16 mouse cellular contexts compared by ENCODE assay signal in the genomic region with DNA sequence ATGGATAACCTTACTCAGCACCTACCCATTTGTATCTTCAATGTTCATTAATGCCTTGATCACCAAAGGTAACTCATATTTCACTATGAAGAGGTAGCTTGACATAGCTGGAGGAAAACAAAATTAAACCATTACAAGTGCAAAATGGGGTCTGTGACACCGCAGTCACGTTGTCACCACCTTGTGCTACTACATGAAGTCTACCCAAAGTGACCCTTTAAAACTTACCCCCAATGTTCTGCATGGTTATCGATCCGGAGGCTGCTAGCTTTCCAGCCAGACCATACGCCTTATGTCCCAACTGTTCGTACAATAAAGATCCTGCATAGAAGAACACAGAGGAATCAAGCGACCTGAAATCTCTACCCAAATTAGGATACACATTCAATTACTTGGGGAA. TPM values are rescaled to one million over a fixed set of nuclear protein-coding genes. Genes with fewer than 3 reads are reported as not detected.
DNase-seq lines count a peak whose midpoint lies in the region; ATAC-seq lines count a peak whose summit lies in the region.
"Had no signal": no experiment of that assay in that cellular context is flagged by ENCODE, and none has a peak within 500 bp of the region (broad histone marks: within the 10 kb centered on the region; RNA-seq: fewer than 3 reads in every experiment).

No protein-coding gene starts in this region.

- peak overlapping the region; percentile 85 for H3K4me2 ChIP-seq in heart, embryonic 13.5 days
- H3K4me2 ChIP-seq in kidney, embryonic 16.5 days (replicated peaks; ENCODE audit: low read depth, low read length) = no peak overlapping the region
- H3K4me2 ChIP-seq in neural tube, embryonic 13.5 days = peak overlapping the region; percentile 75; the same call in 1 of the 2 replicates
- peak overlapping the region; percentile 79; the same call in 1 of the 2 replicates for H3K4me2 ChIP-seq in stomach, embryonic 16.5 days (ENCODE audit: low read depth, low read length)

- ATAC-seq in heart, embryonic 13.5 days (ENCODE audit: extremely low read depth, insufficient number of reproducible peaks, low FRiP score, low TSS enrichment) = no peak
- no peak for ATAC-seq in kidney, embryonic 16.5 days (ENCODE audit: low FRiP score, low TSS enrichment)
- no peak for ATAC-seq in neural tube, embryonic 13.5 days (ENCODE audit: low read depth)
- ATAC-seq in stomach, embryonic 16.5 days (ENCODE audit: insufficient read depth, low FRiP score) = no peak
- ATAC-seq: CD4-positive, CD25-positive, alpha-beta regulatory T cell, adult 4 months; forebrain, embryonic 16.5 days; inflammation-experienced regulatory T-cells, adult 6 months had no signal

- no peaks in the 10 kb centered on the region for H3K27me3 ChIP-seq in heart, embryonic 13.5 days (replicated peaks)
- no peaks in the 10 kb centered on the region for H3K27me3 ChIP-seq in kidney, embryonic 16.5 days (ENCODE audit: insufficient read depth, low read length)
- no peaks in the 10 kb centered on the region for H3K27me3 ChIP-seq in neural tube, embryonic 13.5 days
- H3K27me3 ChIP-seq in stomach, embryonic 16.5 days (ENCODE audit: control insufficient read depth, insufficient read depth, low read length) = no peaks in the 10 kb centered on the region
- H3K27me3 ChIP-seq: embryonic facial prominence, embryonic 12.5 days; neural tube, embryonic 12.5 days had no signal

- 89% methylated on average over 7 of the region's 7 CpGs for WGBS in heart, embryonic 13.5 days
- WGBS in kidney, embryonic 16.5 days = 91% methylated on average over 7 of the region's 7 CpGs
- 92% methylated on average over 7 of the region's 7 CpGs for WGBS in neural tube, embryonic 13.5 days
- 86% methylated on average over 7 of the region's 7 CpGs for WGBS in stomach, embryonic 16.5 days

- peaks cover 86% of the 10 kb centered on the region for H3K36me3 ChIP-seq in heart, embryonic 13.5 days
- H3K36me3 ChIP-seq in kidney, embryonic 16.5 days (ENCODE audit: insufficient read depth, low read length) = peaks cover 81% of the 10 kb centered on the region
- peaks cover 78% of the 10 kb centered on the region for H3K36me3 ChIP-seq in neural tube, embryonic 13.5 days
- H3K36me3 ChIP-seq in stomach, embryonic 16.5 days (ENCODE audit: control insufficient read depth, insufficient read depth, low read length) = peaks cover 55% of the 10 kb centered on the region

- peaks cover 68% of the 10 kb centered on the region for H3K4me1 ChIP-seq in heart, embryonic 13.5 days
- H3K4me1 ChIP-seq in kidney, embryonic 16.5 days (ENCODE audit: insufficient read depth, low read length) = peaks cover 28% of the 10 kb centered on the region
- peaks cover 54% of the 10 kb centered on the region for H3K4me1 ChIP-seq in neural tube, embryonic 13.5 days (replicated peaks)
- H3K4me1 ChIP-seq in stomach, embryonic 16.5 days (ENCODE audit: control insufficient read depth, insufficient read depth, low read length) = peaks cover 17% of the 10 kb centered on the region

- H3K9me3 ChIP-seq in heart, embryonic 13.5 days = no peaks in the 10 kb centered on the region
- no peaks in the 10 kb centered on the region for H3K9me3 ChIP-seq in kidney, embryonic 16.5 days (ENCODE audit: low read length)
- no peaks in the 10 kb centered on the region for H3K9me3 ChIP-seq in neural tube, embryonic 13.5 days
- H3K9me3 ChIP-seq in stomach, embryonic 16.5 days (replicated peaks; ENCODE audit: control insufficient read depth, low read length) = no peaks in the 10 kb centered on the region
- H3K9me3 ChIP-seq: embryonic facial prominence, embryonic 12.5 days; midbrain, embryonic 10.5 days; neural tube, embryonic 12.5 days had no signal

- peak overlapping the region; percentile 100 for H3K27ac ChIP-seq in heart, embryonic 13.5 days (replicated peaks)
- no peak overlapping the region for H3K27ac ChIP-seq in kidney, embryonic 16.5 days (ENCODE audit: low read length)
- H3K27ac ChIP-seq in neural tube, embryonic 13.5 days (replicated peaks) = no peak overlapping the region
- H3K27ac ChIP-seq in stomach, embryonic 16.5 days (ENCODE audit: low read length) = no peak overlapping the region
- H3K27ac ChIP-seq: embryonic facial prominence, embryonic 12.5 days; midbrain, embryonic 10.5 days; neural tube, embryonic 12.5 days had no signal

- peak overlapping the region; percentile 94 for H3K4me3 ChIP-seq in heart, embryonic 13.5 days
- H3K4me3 ChIP-seq in kidney, embryonic 16.5 days (ENCODE audit: low read length) = 0 out of 2 replicates have a peak overlapping the region, but pooled peaks have one; percentile 10
- peak overlapping the region; percentile 84; the same call in 1 of the 2 replicates for H3K4me3 ChIP-seq in neural tube, embryonic 13.5 days
- H3K4me3 ChIP-seq in stomach, embryonic 16.5 days (replicated peaks; ENCODE audit: low read length) = no peak overlapping the region
- H3K4me3 ChIP-seq: midbrain, embryonic 10.5 days; neural tube, embryonic 12.5 days had no signal

- peak overlapping the region; percentile 100 for H3K9ac ChIP-seq in heart, embryonic 13.5 days
- no peak overlapping the region for H3K9ac ChIP-seq in kidney, embryonic 16.5 days (replicated peaks; ENCODE audit: low read length)
- H3K9ac ChIP-seq in neural tube, embryonic 13.5 days = no peak overlapping the region
- H3K9ac ChIP-seq in stomach, embryonic 16.5 days (ENCODE audit: low read length) = no peak overlapping the region
- H3K9ac ChIP-seq: embryonic facial prominence, embryonic 12.5 days; neural tube, embryonic 12.5 days had no signal

- no peak for DNase-seq in heart, adult 8-10 months (ENCODE audit: low spot score)
- no peak for DNase-seq in kidney, postnatal 14 days
- DNase-seq in neural tube, embryonic 10.5 days (ENCODE audit: extremely low spot score, low spot score) = no peak
- DNase-seq: gastrocnemius, postnatal 25 days; lung, adult 18-20 months; thymus, postnatal 36 days had no signal

RNA-seq across cellular contexts. Expression of gene Slc38a2, which starts 4.5 kb away (rescaled TPM):
- 115 and 119 TPM in 2 replicates for polyA plus RNA-seq in heart, embryonic 13.5 days (2015; fragmentation: Nextera tagmentation; extraction: Ambion mirVana)
- 100 to 1,000 TPM in 2 of 4 experiments, 10 to 100 TPM in 2; 90.5 to 215 (median 150) TPM for total RNA-seq in heart, adult 8-10 months (2022)
- 140 and 150 TPM in 2 replicates for polyA plus RNA-seq in kidney, embryonic 16.5 days (2015; fragmentation: Nextera tagmentation; extraction: Ambion mirVana)
- polyA plus RNA-seq in neural tube, embryonic 13.5 days (2015; fragmentation: Nextera tagmentation; extraction: Ambion mirVana) = 118 and 142 TPM in 2 replicates
- polyA plus RNA-seq in stomach, embryonic 16.5 days (2015; fragmentation: Nextera tagmentation; extraction: Ambion mirVana) = 132 and 133 TPM in 2 replicates

RNA-seq across cellular contexts. Expression of gene Slc38a1, which starts 52.3 kb away (rescaled TPM):
- 69.7 and 70.4 TPM in 2 replicates for polyA plus RNA-seq in heart, embryonic 13.5 days (2015; fragmentation: Nextera tagmentation; extraction: Ambion mirVana)
- 1 to 10 TPM; 3.5 to 7.9 (median 6.1) TPM for total RNA-seq in heart, adult 8-10 months (2022)
- 62.4 and 75.7 TPM in 2 replicates for polyA plus RNA-seq in kidney, embryonic 16.5 days (2015; fragmentation: Nextera tagmentation; extraction: Ambion mirVana)
- polyA plus RNA-seq in neural tube, embryonic 13.5 days (2015; fragmentation: Nextera tagmentation; extraction: Ambion mirVana) = 140 and 158 TPM in 2 replicates
- polyA plus RNA-seq in stomach, embryonic 16.5 days (2015; fragmentation: Nextera tagmentation; extraction: Ambion mirVana) = 55.6 and 58.0 TPM in 2 replicates
